8 mouse cellular contexts compared by ENCODE assay signal in the genomic region with DNA sequence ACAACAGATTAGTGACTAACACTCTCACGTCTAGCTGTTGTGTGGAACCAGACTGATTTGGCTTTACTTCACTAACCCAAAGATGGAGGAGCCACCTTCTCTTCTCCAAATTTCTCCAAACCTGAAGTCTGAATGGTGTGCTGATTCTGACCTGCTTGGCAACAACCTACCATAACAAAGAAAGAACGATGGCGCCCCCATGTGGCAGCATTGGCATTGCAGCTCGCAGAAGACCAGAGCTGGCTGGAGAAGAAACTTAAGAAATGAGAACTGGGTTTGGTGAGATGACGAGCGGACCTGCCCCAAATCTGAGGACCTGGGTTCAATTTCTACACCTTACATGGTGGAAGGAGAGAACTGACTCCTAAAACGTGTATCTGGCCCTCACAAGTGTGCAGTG. TPM values are rescaled to one million over a fixed set of nuclear protein-coding genes. Genes with fewer than 3 reads are reported as not detected.
DNase-seq lines count a peak whose midpoint lies in the region; ATAC-seq and TF ChIP-seq lines count a peak whose summit lies in the region.

No protein-coding gene starts in this region.

- H3K27me3 ChIP-seq in intestine, embryonic 14.5 days (replicated peaks; ENCODE audit: control insufficient read depth, insufficient read depth, low read length): no peaks in the 10 kb centered on the region
- no peaks in the 10 kb centered on the region for H3K27me3 ChIP-seq in intestine, embryonic 16.5 days (replicated peaks; ENCODE audit: control insufficient read depth, insufficient read depth, low read length)
- no peaks in the 10 kb centered on the region for H3K27me3 ChIP-seq in hindbrain, postnatal 0 days (ENCODE audit: insufficient read depth, low read length)
- H3K27me3 ChIP-seq in limb, embryonic 10.5 days (ENCODE audit: low read depth, poor library complexity, severe bottlenecking): no peaks in the 10 kb centered on the region

- no peak overlapping the region for H3K4me2 ChIP-seq in intestine, embryonic 14.5 days (ENCODE audit: low read length)
- no peak overlapping the region for H3K4me2 ChIP-seq in intestine, embryonic 16.5 days (ENCODE audit: low read depth, low read length)
- H3K4me2 ChIP-seq in hindbrain, postnatal 0 days (ENCODE audit: low read depth, low read length): no peak overlapping the region

- no peaks in the 10 kb centered on the region for H3K4me1 ChIP-seq in intestine, embryonic 14.5 days (replicated peaks; ENCODE audit: control insufficient read depth, insufficient read depth, low read length)
- peaks cover 10% of the 10 kb centered on the region; the same call in 1 of the 2 replicates for H3K4me1 ChIP-seq in intestine, embryonic 16.5 days (ENCODE audit: control insufficient read depth, insufficient read depth, low read length)
- 0 out of 2 replicates have a peak, but pooled peaks cover 4% of the 10 kb centered on the region for H3K4me1 ChIP-seq in hindbrain, postnatal 0 days (ENCODE audit: insufficient read depth, low read length)
- peaks cover 31% of the 10 kb centered on the region for H3K4me1 ChIP-seq in limb, embryonic 10.5 days

- H3K9ac ChIP-seq in intestine, embryonic 14.5 days (ENCODE audit: low read length): no peak overlapping the region
- H3K9ac ChIP-seq in intestine, embryonic 16.5 days (ENCODE audit: low read depth, low read length): no peak overlapping the region
- no peak overlapping the region for H3K9ac ChIP-seq in hindbrain, postnatal 0 days (replicated peaks; ENCODE audit: low read length)

- H3K27ac ChIP-seq in intestine, embryonic 14.5 days (ENCODE audit: low read depth): no peak overlapping the region
- no peak overlapping the region for H3K27ac ChIP-seq in intestine, embryonic 16.5 days (ENCODE audit: low read length)
- no peak overlapping the region for H3K27ac ChIP-seq in hindbrain, postnatal 0 days
- no peak overlapping the region for H3K27ac ChIP-seq in limb, embryonic 10.5 days

- peak; percentile 91 for TF ChIP-seq CTCF in hindbrain, postnatal 0 days (IDR thresholded peaks at IDR 0.05; ENCODE audit: low read depth)

- no peak overlapping the region for H3K4me3 ChIP-seq in intestine, embryonic 14.5 days (ENCODE audit: low read depth, low read length)
- no peak overlapping the region for H3K4me3 ChIP-seq in intestine, embryonic 16.5 days (ENCODE audit: low read length)
- H3K4me3 ChIP-seq in hindbrain, postnatal 0 days (ENCODE audit: low read length): no peak overlapping the region
- no peak overlapping the region for H3K4me3 ChIP-seq in limb, embryonic 10.5 days

- peak; percentile 95 for DNase-seq in intestine, embryonic 14.5 days (ENCODE audit: low spot score)
- peak; percentile 77 to 80 for DNase-seq in adrenal gland, adult 18-20 months (ENCODE audit: low spot score in 2 of 2)
- DNase-seq in embryo, embryonic 10.5 days (ENCODE audit: low spot score): peak; percentile 77
- peak; percentile 88 for DNase-seq in hindbrain, postnatal 0 days (ENCODE audit: low spot score)
- peak; percentile 86 for DNase-seq in limb, embryonic 10.5 days (ENCODE audit: low spot score)
- peak; percentile 81 for DNase-seq in retina, embryonic 14.5 days (ENCODE audit: low spot score)
- DNase-seq in thymus, postnatal 36 days: peak; percentile 54 to 62

- H3K36me3 ChIP-seq in intestine, embryonic 14.5 days (ENCODE audit: control insufficient read depth, insufficient read depth, low read length): no peaks in the 10 kb centered on the region
- no peaks in the 10 kb centered on the region for H3K36me3 ChIP-seq in intestine, embryonic 16.5 days (ENCODE audit: control insufficient read depth, insufficient read depth, low read length)
- no peaks in the 10 kb centered on the region for H3K36me3 ChIP-seq in hindbrain, postnatal 0 days (ENCODE audit: insufficient read depth, low read length)
- peaks cover 7% of the 10 kb centered on the region for H3K36me3 ChIP-seq in limb, embryonic 10.5 days

- WGBS in intestine, embryonic 14.5 days: 42% methylated on average over 7 of the region's 7 CpGs
- WGBS in intestine, embryonic 16.5 days: 44% methylated on average over 7 of the region's 7 CpGs
- 35% methylated on average over 7 of the region's 7 CpGs for WGBS in hindbrain, postnatal 0 days
- WGBS in limb, embryonic 10.5 days: 39% methylated on average over 7 of the region's 7 CpGs

- ATAC-seq in intestine, embryonic 14.5 days (replicated peaks; ENCODE audit: low FRiP score, low TSS enrichment, low read depth): no peak
- ATAC-seq in intestine, embryonic 16.5 days: no peak
- ATAC-seq in hindbrain, postnatal 0 days: no peak

- 0 out of 2 replicates have a peak, but pooled peaks cover 4% of the 10 kb centered on the region for H3K9me3 ChIP-seq in intestine, embryonic 14.5 days (ENCODE audit: control insufficient read depth, low read length)
- no peaks in the 10 kb centered on the region for H3K9me3 ChIP-seq in intestine, embryonic 16.5 days (ENCODE audit: control insufficient read depth, low read length)
- H3K9me3 ChIP-seq in hindbrain, postnatal 0 days (ENCODE audit: low read length): no peaks in the 10 kb centered on the region
- no peaks in the 10 kb centered on the region for H3K9me3 ChIP-seq in limb, embryonic 10.5 days (replicated peaks)

RNA-seq across cellular contexts. Expression of gene Hspa4, which starts 45.3 kb away (rescaled TPM):
- polyA plus RNA-seq in intestine, embryonic 14.5 days (2014; fragmentation: Nextera tagmentation; extraction: Ambion mirVana): 105 and 110 TPM in 2 replicates
- polyA plus RNA-seq in intestine, embryonic 16.5 days (2015; fragmentation: Nextera tagmentation; extraction: Ambion mirVana): 85.2 and 85.9 TPM in 2 replicates
- 100 to 1,000 TPM; 272 to 274 TPM for total RNA-seq in adrenal gland, adult 18-20 months (2021)
- total RNA-seq in hindbrain, postnatal 0 days (2014; rRNA removed): 79.4 and 92.9 TPM in 2 replicates
- polyA plus RNA-seq in hindbrain, postnatal 0 days (2015; fragmentation: Nextera tagmentation; extraction: Ambion mirVana): 50.8 and 54.2 TPM in 2 replicates
- 143 and 154 TPM in 2 replicates for polyA plus RNA-seq in limb, embryonic 10.5 days (2016; fragmentation: Nextera tagmentation; extraction: Ambion mirVana)
